Mouse (Mus musculus): ENCODE data around the gene Spdef.

DNA sequence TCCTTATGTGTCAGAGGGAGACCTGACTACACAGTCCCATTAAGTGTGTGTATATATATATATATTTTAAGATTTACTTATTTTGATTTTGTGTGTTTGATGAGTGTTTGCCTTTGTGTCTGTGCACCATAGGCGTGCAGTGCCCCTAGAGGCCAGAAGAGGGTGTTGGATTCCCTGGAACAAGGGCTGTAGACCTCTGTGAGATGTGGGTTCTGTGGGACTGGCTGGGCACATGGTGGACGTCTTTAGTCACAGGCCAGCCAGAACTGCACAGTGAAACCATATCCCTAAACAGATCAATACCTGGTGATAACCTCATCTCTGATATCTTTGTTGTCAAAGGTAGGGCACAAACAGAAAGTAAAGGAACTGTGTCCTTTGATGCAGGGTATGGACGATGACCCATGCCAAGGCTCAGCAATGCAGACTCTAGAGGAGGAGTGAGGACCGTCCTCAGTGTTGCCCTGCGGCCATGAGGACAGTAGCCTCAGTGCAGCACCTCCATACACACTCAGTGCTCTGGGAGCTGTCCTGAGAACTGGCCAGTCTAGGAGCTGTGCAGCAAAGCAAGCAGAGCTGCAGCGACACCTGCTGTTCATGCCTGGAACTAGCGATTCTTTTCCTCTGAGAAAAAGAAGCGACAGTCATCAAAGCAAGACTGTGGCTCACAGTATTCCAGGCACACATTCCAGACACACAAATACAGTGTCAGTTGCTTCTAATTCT is 40.2 kb upstream of the Spdef start:
- TF ChIP-seq POLR2A (IDR thresholded peaks at IDR 0.05; ENCODE audit: borderline replicate concordance, extremely low read depth, insufficient read depth, insufficient read length, poor library complexity, severe bottlenecking) (no peak), CTCF (IDR thresholded peaks at IDR 0.05; ENCODE audit: borderline replicate concordance, extremely low read depth, insufficient read depth, insufficient read length) (peak; percentile 92)

All from brain, embryonic 14.5 days (tissue).